Mouse (Mus musculus): ENCODE measurements around the gene Fpr2.

GRCm38 (mm10) chr17:17883840-17884239, 3.8 kb upstream of the Fpr2 start, which contains the start of gene Fpr1:
- TF ChIP-seq POLR2A (IDR thresholded peaks at IDR 0.05; ENCODE audit: insufficient read length, low read depth), result no peak
- no peak for TF ChIP-seq SRF (IDR thresholded peaks at IDR 0.05; ENCODE audit: control insufficient read depth, insufficient read length, low read depth)
- no peak for TF ChIP-seq POLR2AphosphoS2 (IDR thresholded peaks at IDR 0.05; ENCODE audit: insufficient read length, low read depth)
- no peak for TF ChIP-seq MAX (IDR thresholded peaks at IDR 0.05; ENCODE audit: low read depth)
- TF ChIP-seq MYOD1 (IDR thresholded peaks at IDR 0.05; ENCODE audit: control insufficient read depth in 1 of 3, insufficient read length in 2 of 3, low read depth in 2 of 3), result no peak
- no peak for TF ChIP-seq USF1 (IDR thresholded peaks at IDR 0.05; ENCODE audit: low read depth)
- TF ChIP-seq E2F4 (IDR thresholded peaks at IDR 0.05; ENCODE audit: insufficient read depth), result no peak
- TF ChIP-seq MYOG (IDR thresholded peaks at IDR 0.05; ENCODE audit: control insufficient read depth in 1 of 3, insufficient read depth in 1 of 3, insufficient read length in 2 of 3, low read depth in 2 of 3), result no peak
- TF ChIP-seq TCF12 (IDR thresholded peaks at IDR 0.05; ENCODE audit: insufficient read depth, poor library complexity, severe bottlenecking), result no peak

Measured in myocyte (in vitro differentiated cells).